In the genomic region with DNA sequence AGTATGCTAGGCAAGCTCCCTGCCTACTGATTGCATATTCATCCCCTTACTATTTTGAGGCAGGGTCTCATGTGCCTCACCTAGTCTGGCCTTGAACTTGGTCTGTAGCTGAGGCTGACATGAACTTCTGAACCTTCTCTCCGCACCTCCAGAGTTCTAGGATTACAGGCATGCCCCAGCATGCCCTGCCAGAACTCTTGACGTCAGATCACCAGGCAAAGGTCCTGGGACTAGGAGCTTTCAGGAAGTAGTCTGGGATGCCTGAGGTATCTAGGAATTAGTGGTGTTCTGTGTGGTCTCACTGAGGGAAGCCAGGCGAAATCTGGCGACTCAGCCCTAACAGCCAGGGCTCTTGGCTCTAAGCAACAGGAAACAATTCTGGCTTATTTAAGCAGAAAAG, we compare ENCODE assay signal across 24 mouse cellular contexts.
DNase-seq lines count a peak whose midpoint lies in the region; ATAC-seq and TF ChIP-seq lines count a peak whose summit lies in the region.
"Had no signal": no experiment of that assay in that cellular context is flagged by ENCODE, and none has a peak within 500 bp of the region (broad histone marks: within the 10 kb centered on the region; RNA-seq: fewer than 3 reads in every experiment).

No protein-coding gene starts in this region.

- 48% methylated on average over 4 of the region's 4 CpGs for WGBS in embryonic facial prominence, embryonic 10.5 days
- 68% methylated on average over 4 of the region's 4 CpGs for WGBS in forebrain, embryonic 12.5 days

- H3K4me3 ChIP-seq in ES-Bruce4 (ENCODE audit: low read depth, low read length), result no peak overlapping the region
- no peak overlapping the region for H3K4me3 ChIP-seq in embryonic facial prominence, embryonic 10.5 days
- no peak overlapping the region for H3K4me3 ChIP-seq in left cerebral cortex, adult 2 months
- H3K4me3 ChIP-seq in forebrain, embryonic 12.5 days (replicated peaks), result no peak overlapping the region
- H3K4me3 ChIP-seq: embryonic facial prominence, embryonic 12.5 days; heart, embryonic 12.5 days; hindbrain, embryonic 15.5 days; liver, embryonic 12.5 days had no signal

- no peak for TF ChIP-seq CTCF in ES-Bruce4 (IDR thresholded peaks at IDR 0.05; ENCODE audit: low read depth, low read length)
- TF ChIP-seq CTCF in left cerebral cortex, adult 2 months (IDR thresholded peaks at IDR 0.05), result no peak

- intact Hi-C loops in left cerebral cortex, adult 2 months (cut with DNase I), result no loop called here

- TF ChIP-seq EP300 in ES-Bruce4 (IDR thresholded peaks at IDR 0.05; ENCODE audit: insufficient read depth, low read depth, low read length), result peak; percentile 44; the same call in 1 of the 2 replicates

- no peaks in the 10 kb centered on the region for H3K36me3 ChIP-seq in ES-Bruce4 (ENCODE audit: control insufficient read depth, insufficient read depth, low read length, poor library complexity, severe bottlenecking)
- H3K36me3 ChIP-seq in embryonic facial prominence, embryonic 10.5 days (replicated peaks), result no peaks in the 10 kb centered on the region
- no peaks in the 10 kb centered on the region for H3K36me3 ChIP-seq in forebrain, embryonic 12.5 days (replicated peaks)
- H3K36me3 ChIP-seq: embryonic facial prominence, embryonic 12.5 days; heart, embryonic 12.5 days; hindbrain, embryonic 15.5 days; liver, embryonic 12.5 days had no signal

- no peak overlapping the region for H3K4me2 ChIP-seq in forebrain, embryonic 12.5 days
- H3K4me2 ChIP-seq: embryonic facial prominence, embryonic 12.5 days; heart, embryonic 12.5 days; hindbrain, embryonic 15.5 days; liver, embryonic 12.5 days had no signal

- DNase-seq in kidney, adult 11 months, result peak; percentile 21
- no peak for DNase-seq in kidney, postnatal 4 days
- DNase-seq in 3T3-L1 (ENCODE audit: low read depth, low spot score), result peak; percentile 8
- DNase-seq in embryonic facial prominence, embryonic 10.5 days (ENCODE audit: low spot score), result peak; percentile 27
- DNase-seq in left cerebral cortex, adult 11 months (ENCODE audit: low spot score), result no peak
- DNase-seq in left cerebral cortex, adult 2 months (ENCODE audit: extremely low spot score in 1 of 2, low spot score in 2 of 2), result no peak
- DNase-seq: adrenal gland, postnatal 25 days; cerebellum, adult 11 months; forebrain, postnatal 0 days; heart, postnatal 14 days; left cerebral cortex, postnatal 4 days; lung, adult 2 months; lung, postnatal 36 days; right cerebral cortex, postnatal 14 days; thymus, postnatal 4 days had no signal

- no peak for ATAC-seq in forebrain, embryonic 12.5 days (ENCODE audit: low FRiP score)
- ATAC-seq: CD4-positive, CD25-positive, alpha-beta regulatory T cell, adult 4 months; forebrain, postnatal 0 days; intestine, embryonic 16.5 days; liver, embryonic 12.5 days; midbrain, embryonic 16.5 days had no signal

- H3K9ac ChIP-seq in ES-Bruce4 (ENCODE audit: low read depth, poor library complexity, severe bottlenecking), result no peak overlapping the region
- no peak overlapping the region for H3K9ac ChIP-seq in forebrain, embryonic 12.5 days
- H3K9ac ChIP-seq: embryonic facial prominence, embryonic 12.5 days; forebrain, postnatal 0 days; heart, embryonic 12.5 days; hindbrain, embryonic 15.5 days; liver, embryonic 12.5 days had no signal

- no peak for TF ChIP-seq POLR2A in ES-Bruce4 (IDR thresholded peaks at IDR 0.05; ENCODE audit: insufficient read depth, low read length)

- H3K27ac ChIP-seq in ES-Bruce4 (ENCODE audit: insufficient read depth, low read length), result no peak overlapping the region; the same call in 1 of the 2 replicates
- no peak overlapping the region; the same call in 1 of the 2 replicates for H3K27ac ChIP-seq in embryonic facial prominence, embryonic 10.5 days (replicated peaks)
- no peak overlapping the region for H3K27ac ChIP-seq in left cerebral cortex, adult 2 months
- H3K27ac ChIP-seq in forebrain, embryonic 12.5 days, result no peak overlapping the region
- H3K27ac ChIP-seq: embryonic facial prominence, embryonic 12.5 days; hindbrain, embryonic 15.5 days; liver, embryonic 12.5 days had no signal

- no peaks in the 10 kb centered on the region for H3K9me3 ChIP-seq in ES-Bruce4 (replicated peaks; ENCODE audit: control insufficient read depth, insufficient read depth, low read length, poor library complexity, severe bottlenecking)
- H3K9me3 ChIP-seq in embryonic facial prominence, embryonic 10.5 days, result no peaks in the 10 kb centered on the region
- H3K9me3 ChIP-seq in forebrain, embryonic 12.5 days, result no peaks in the 10 kb centered on the region
- H3K9me3 ChIP-seq: embryonic facial prominence, embryonic 12.5 days; hindbrain, embryonic 15.5 days; liver, embryonic 12.5 days had no signal

- no peaks in the 10 kb centered on the region for H3K27me3 ChIP-seq in ES-Bruce4 (ENCODE audit: control insufficient read depth, insufficient read depth, low read length, poor library complexity, severe bottlenecking)
- peaks cover 49% of the 10 kb centered on the region for H3K27me3 ChIP-seq in embryonic facial prominence, embryonic 10.5 days (replicated peaks; ENCODE audit: low read depth, poor library complexity, severe bottlenecking)
- peaks cover 8% of the 10 kb centered on the region; the same call in 1 of the 2 replicates for H3K27me3 ChIP-seq in forebrain, embryonic 12.5 days
- H3K27me3 ChIP-seq: hindbrain, embryonic 15.5 days had no signal

- H3K4me1 ChIP-seq in ES-Bruce4 (ENCODE audit: control insufficient read depth, insufficient read depth, low read length), result no peaks in the 10 kb centered on the region
- peaks cover 12% of the 10 kb centered on the region for H3K4me1 ChIP-seq in embryonic facial prominence, embryonic 10.5 days
- H3K4me1 ChIP-seq in forebrain, embryonic 12.5 days, result no peaks in the 10 kb centered on the region
- H3K4me1 ChIP-seq: embryonic facial prominence, embryonic 12.5 days; heart, embryonic 12.5 days had no signal

Comparison
In these comparisons a context has a peak if more than half of its experiments do, and no peak if none do; other contexts are left out.
1. DNase-seq: peak in kidney, adult 11 months (single experiment), 3T3-L1 (single experiment) and embryonic facial prominence, embryonic 10.5 days (single experiment); none in kidney, postnatal 4 days (0 of 2), left cerebral cortex, adult 11 months (single experiment) and left cerebral cortex, adult 2 months (0 of 2).